In genomic region chr12:69250756-69251155, GRCm38 (mm10) we compare ENCODE assay signal across 21 mouse cellular contexts. TPM values are rescaled to one million over a fixed set of nuclear protein-coding genes. Genes with fewer than 3 reads are reported as not detected.
DNase-seq lines count a peak whose midpoint lies in the region; ATAC-seq lines count a peak whose summit lies in the region.
"Had no signal": no experiment of that assay in that cellular context is flagged by ENCODE, and none has a peak within 500 bp of the region (broad histone marks: within the 10 kb centered on the region; RNA-seq: fewer than 3 reads in every experiment).

No protein-coding gene starts in this region.

- H3K27me3 ChIP-seq in liver, embryonic 15.5 days, result no peaks in the 10 kb centered on the region
- H3K27me3 ChIP-seq in hindbrain, embryonic 14.5 days (ENCODE audit: control insufficient read depth, insufficient read depth, low read length), result no peaks in the 10 kb centered on the region
- H3K27me3 ChIP-seq: embryonic facial prominence, embryonic 15.5 days; forebrain, embryonic 15.5 days; hindbrain, embryonic 15.5 days had no signal

- H3K4me3 ChIP-seq in liver, embryonic 15.5 days (replicated peaks), result no peak overlapping the region
- no peak overlapping the region for H3K4me3 ChIP-seq in hindbrain, embryonic 14.5 days (replicated peaks; ENCODE audit: low read length)
- H3K4me3 ChIP-seq: embryonic facial prominence, embryonic 15.5 days; erythroblast, embryonic 14.5 days; forebrain, embryonic 10.5 days; forebrain, embryonic 15.5 days; heart, embryonic 10.5 days; hindbrain, embryonic 10.5 days; hindbrain, embryonic 15.5 days had no signal

- H3K9me3 ChIP-seq in liver, embryonic 15.5 days (replicated peaks), result no peaks in the 10 kb centered on the region
- H3K9me3 ChIP-seq in hindbrain, embryonic 14.5 days (ENCODE audit: control insufficient read depth, low read length), result no peaks in the 10 kb centered on the region
- H3K9me3 ChIP-seq: embryonic facial prominence, embryonic 15.5 days; forebrain, embryonic 10.5 days; forebrain, embryonic 15.5 days; heart, embryonic 10.5 days; hindbrain, embryonic 10.5 days; hindbrain, embryonic 15.5 days had no signal

- peaks cover 7% of the 10 kb centered on the region for H3K4me1 ChIP-seq in liver, embryonic 15.5 days (replicated peaks)
- no peaks in the 10 kb centered on the region for H3K4me1 ChIP-seq in hindbrain, embryonic 14.5 days (replicated peaks; ENCODE audit: control insufficient read depth, insufficient read depth, low read length)
- H3K4me1 ChIP-seq: embryonic facial prominence, embryonic 15.5 days; forebrain, embryonic 15.5 days; hindbrain, embryonic 10.5 days; hindbrain, embryonic 15.5 days had no signal

- no peaks in the 10 kb centered on the region for H3K36me3 ChIP-seq in liver, embryonic 15.5 days (replicated peaks)
- no peaks in the 10 kb centered on the region for H3K36me3 ChIP-seq in hindbrain, embryonic 14.5 days (replicated peaks; ENCODE audit: control insufficient read depth, insufficient read depth)
- H3K36me3 ChIP-seq: embryonic facial prominence, embryonic 15.5 days; forebrain, embryonic 10.5 days; forebrain, embryonic 15.5 days; heart, embryonic 10.5 days; hindbrain, embryonic 10.5 days; hindbrain, embryonic 15.5 days had no signal

- H3K4me2 ChIP-seq in liver, embryonic 15.5 days, result peak overlapping the region; percentile 16; the same call in 1 of the 2 replicates
- no peak overlapping the region for H3K4me2 ChIP-seq in hindbrain, embryonic 14.5 days (replicated peaks)
- H3K4me2 ChIP-seq: embryonic facial prominence, embryonic 15.5 days; forebrain, embryonic 15.5 days; hindbrain, embryonic 15.5 days had no signal

- DNase-seq in testis, postnatal 14 days (ENCODE audit: low spot score), result peak; percentile 31
- no peak for DNase-seq in testis, postnatal 10 days (ENCODE audit: low spot score)
- no peak for DNase-seq in hindbrain, embryonic 14.5 days (ENCODE audit: low spot score)
- DNase-seq in gastrocnemius, postnatal 10 days, result no peak
- DNase-seq in urinary bladder, postnatal 4 days (ENCODE audit: low spot score in 2 of 2), result no peak
- DNase-seq: adrenal gland, adult 2 months; adrenal gland, postnatal 25 days; cerebellum, adult 2 months; cerebellum, postnatal 10 days; embryo, embryonic 11 days; heart, adult 18-20 months; heart, postnatal 10 days had no signal

- no peak overlapping the region for H3K27ac ChIP-seq in liver, embryonic 15.5 days (replicated peaks)
- no peak overlapping the region for H3K27ac ChIP-seq in hindbrain, embryonic 14.5 days
- H3K27ac ChIP-seq: embryonic facial prominence, embryonic 15.5 days; forebrain, embryonic 10.5 days; forebrain, embryonic 15.5 days; heart, embryonic 10.5 days; hindbrain, embryonic 10.5 days; hindbrain, embryonic 15.5 days had no signal

- WGBS in liver, embryonic 15.5 days (ENCODE audit: insufficient replicate concordance), result 32% methylated on average over 8 of the region's 8 CpGs
- 81% methylated on average over 8 of the region's 8 CpGs for WGBS in hindbrain, embryonic 14.5 days

- H3K9ac ChIP-seq in liver, embryonic 15.5 days, result no peak overlapping the region
- H3K9ac ChIP-seq in hindbrain, embryonic 14.5 days, result no peak overlapping the region
- H3K9ac ChIP-seq: embryonic facial prominence, embryonic 15.5 days; forebrain, embryonic 15.5 days; hindbrain, embryonic 15.5 days had no signal

- peak; percentile 87 for ATAC-seq in common myeloid progenitor, adult 5-6 weeks (replicated peaks; ENCODE audit: low read depth, poor library complexity, severe bottlenecking)
- ATAC-seq in liver, embryonic 15.5 days (ENCODE audit: insufficient read depth), result no peak
- ATAC-seq in hindbrain, embryonic 14.5 days (ENCODE audit: low FRiP score), result no peak
- ATAC-seq: forebrain, embryonic 15.5 days had no signal

RNA-seq across cellular contexts. Expression of gene Klhdc1, which starts 9.8 kb away (rescaled TPM):
- 7.8 and 9.2 TPM in 2 replicates for total RNA-seq in common myeloid progenitor, adult 5-6 weeks (2017)
- polyA plus RNA-seq in liver, embryonic 15.5 days (2015; fragmentation: Nextera tagmentation; extraction: Ambion mirVana), result 1.9 and 2.1 TPM in 2 replicates
- polyA plus RNA-seq in hindbrain, embryonic 14.5 days (2014; fragmentation: Nextera tagmentation; extraction: Ambion mirVana), result 13.7 and 17.2 TPM in 2 replicates
- 10 to 100 TPM; 10.1 to 13.5 TPM for total RNA-seq in gastrocnemius, postnatal 10 days (2021)
- polyA plus RNA-seq: erythroblast, embryonic 14.5 days had no signal

RNA-seq across cellular contexts. Expression of gene Pole2, which starts 22.8 kb away (rescaled TPM):
- total RNA-seq in common myeloid progenitor, adult 5-6 weeks (2017), result 41.6 and 42.1 TPM in 2 replicates
- polyA plus RNA-seq in liver, embryonic 15.5 days (2015; fragmentation: Nextera tagmentation; extraction: Ambion mirVana), result 20.3 and 21.4 TPM in 2 replicates
- 4.2 and 4.5 TPM in 2 replicates for polyA plus RNA-seq in hindbrain, embryonic 14.5 days (2014; fragmentation: Nextera tagmentation; extraction: Ambion mirVana)
- total RNA-seq in gastrocnemius, postnatal 10 days (2021), result 1 to 10 TPM; 2.2 to 3.2 TPM

RNA-seq across cellular contexts. Expression of gene Klhdc2, which starts 45.7 kb away (rescaled TPM):
- 65.6 and 79.0 TPM in 2 replicates for total RNA-seq in common myeloid progenitor, adult 5-6 weeks (2017)
- 82.8 and 83.0 TPM in 2 replicates for polyA plus RNA-seq in liver, embryonic 15.5 days (2015; fragmentation: Nextera tagmentation; extraction: Ambion mirVana)
- 286 TPM in 2 replicates for polyA plus RNA-seq in hindbrain, embryonic 14.5 days (2014; fragmentation: Nextera tagmentation; extraction: Ambion mirVana)
- 10 to 100 TPM; 76.3 to 87.7 TPM for total RNA-seq in gastrocnemius, postnatal 10 days (2021)

RNA-seq across cellular contexts. Expression of gene Gm49384, which starts 46.7 kb away (rescaled TPM):
- total RNA-seq in common myeloid progenitor, adult 5-6 weeks (2017), result 25.5 and 38.6 TPM in 2 replicates
- polyA plus RNA-seq in liver, embryonic 15.5 days (2015; fragmentation: Nextera tagmentation; extraction: Ambion mirVana), result 16.7 and 17.5 TPM in 2 replicates
- 10.4 and 12.5 TPM in 2 replicates for polyA plus RNA-seq in hindbrain, embryonic 14.5 days (2014; fragmentation: Nextera tagmentation; extraction: Ambion mirVana)
- total RNA-seq in gastrocnemius, postnatal 10 days (2021), result 1 to 10 TPM; 2.7 to 3.6 TPM
- polyA plus RNA-seq: adrenal gland, adult 2 months; erythroblast, embryonic 14.5 days had no signal

RNA-seq across cellular contexts. Expression of gene Dnaaf2, which starts 52.5 kb away (rescaled TPM):
- total RNA-seq in common myeloid progenitor, adult 5-6 weeks (2017), result 3.0 and 6.5 TPM in 2 replicates
- polyA plus RNA-seq in liver, embryonic 15.5 days (2015; fragmentation: Nextera tagmentation; extraction: Ambion mirVana), result 5.0 and 5.3 TPM in 2 replicates
- polyA plus RNA-seq in hindbrain, embryonic 14.5 days (2014; fragmentation: Nextera tagmentation; extraction: Ambion mirVana), result 5.7 and 7.0 TPM in 2 replicates
- under 1 TPM; 0.61 to 0.70 TPM for total RNA-seq in gastrocnemius, postnatal 10 days (2021)

Comparison
In these comparisons a context has a peak if more than half of its experiments do, and no peak if none do; other contexts are left out.
1. RNA of gene Pole2, which starts 22.8 kb away (total RNA-seq): 41.6 to 42.1 TPM in common myeloid progenitor, adult 5-6 weeks; 2.2 to 3.2 TPM in gastrocnemius, postnatal 10 days; every median in the first group is over 10 times any median in the second.